Mouse (Mus musculus) thymus, adult 2 months (tissue): ENCODE measurements around the gene Dmxl2.

ENCODE experiments used
- CTCF ChIP-seq: fragments of 200-500 bp; IDR thresholded peaks from 2 replicates; pipeline ENCODE4 v1.5.1; 2012; ENCODE audit warnings: mild to moderate bottlenecking, control low read depth, low read length, moderate library complexity, borderline replicate concordance; ENCODE audit not compliant: control insufficient read depth, poor library complexity, insufficient read depth; ENCODE audit errors: extremely low read depth
- POLR2A ChIP-seq: fragments of 200-500 bp; IDR thresholded peaks from 2 replicates; pipeline ENCODE4 v1.6.1; 2012; ENCODE audit warnings: mild to moderate bottlenecking, low read length, control low read depth, moderate library complexity; ENCODE audit not compliant: control insufficient read depth, poor library complexity, insufficient read depth; ENCODE audit errors: extremely low read depth

DNA sequence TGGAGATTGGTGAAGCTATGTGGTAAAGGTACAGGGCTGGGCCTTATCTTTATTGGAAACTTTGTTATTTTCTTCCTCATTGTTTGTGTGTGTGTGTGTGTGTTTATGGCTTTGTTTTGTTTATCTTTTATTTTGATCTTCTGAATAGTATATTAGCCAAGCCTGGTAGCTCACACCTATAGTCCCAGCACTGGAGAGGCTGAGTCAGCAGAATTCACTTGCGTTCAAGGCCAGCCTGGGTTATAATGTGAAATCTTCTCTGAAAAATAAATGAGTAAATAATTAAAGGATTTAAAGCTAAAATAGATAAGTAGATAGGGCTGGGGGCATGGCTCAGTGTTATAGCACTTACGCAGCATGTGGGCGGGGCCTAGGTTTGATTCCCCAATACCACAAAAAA is 36.8 kb upstream of the Dmxl2 start:
- TF ChIP-seq CTCF (no peak), POLR2A (no peak)
